Mouse (Mus musculus): ENCODE results near the gene Ifrd2.
"Not testable (repeated sequence)": the region's sequence is repeated elsewhere in the genome, so short reads cannot be mapped to it uniquely, and the experiment has no call there.

Gene Ifrd2

GRCm38 (mm10) chr9:107552690-107553393 is 34.6 kb upstream of the Ifrd2 start:
- no peak for DNase-seq

GRCm38 (mm10) chr9:107553541-107554318 is 33.7 kb upstream of the Ifrd2 start:
- DNase-seq = peak; percentile 72

GRCm38 (mm10) chr9:107554319-107554825 is 33.1 kb upstream of the Ifrd2 start:
- DNase-seq = peak; percentile 97

- no peak for DNase-seq
Observed at GRCm38 (mm10) chr9:107555031-107555457, 32.4 kb upstream of the Ifrd2 start.

- no peak for DNase-seq
Observed at GRCm38 (mm10) chr9:107555701-107556100, 31.7 kb upstream of the Ifrd2 start.

- no peak for DNase-seq
Observed at GRCm38 (mm10) chr9:107556346-107556745, 31.1 kb upstream of the Ifrd2 start.

GRCm38 (mm10) chr9:107563029-107563581 is 24.3 kb upstream of the Ifrd2 start, which contains the start of gene Tusc2:
Gene Tusc2, plus strand, starts transcription at chr9:107563255.
- peak; percentile 94 for DNase-seq

- DNase-seq = not testable (repeated sequence)
Observed at GRCm38 (mm10) chr9:107565556-107565955, 21.9 kb upstream of the Ifrd2 start.

- DNase-seq = peak; percentile 81
Observed at GRCm38 (mm10) chr9:107566041-107566709, 21.3 kb upstream of the Ifrd2 start.

- DNase-seq = no peak
Observed at GRCm38 (mm10) chr9:107566855-107567254, 20.6 kb upstream of the Ifrd2 start.

GRCm38 (mm10) chr9:107567702-107568319 is 19.6 kb upstream of the Ifrd2 start, which contains the start of gene Hyal2:
Gene Hyal2, plus strand, starts transcription at chr9:107567945.
- no peak for DNase-seq

GRCm38 (mm10) chr9:107568331-107569261 is 18.8 kb upstream of the Ifrd2 start:
- DNase-seq = peak; percentile 84

- DNase-seq = no peak
Observed at GRCm38 (mm10) chr9:107569270-107569669, 18.2 kb upstream of the Ifrd2 start.

GRCm38 (mm10) chr9:107570016-107570415 is 17.4 kb upstream of the Ifrd2 start:
- DNase-seq = peak; percentile 23

GRCm38 (mm10) chr9:107570845-107571244 is 16.6 kb upstream of the Ifrd2 start:
- no peak for DNase-seq

- no peak for DNase-seq
Observed at GRCm38 (mm10) chr9:107571534-107572326, 15.7 kb upstream of the Ifrd2 start.

GRCm38 (mm10) chr9:107572327-107572662 is 15.1 kb upstream of the Ifrd2 start:
- no peak for DNase-seq

- DNase-seq = not testable (repeated sequence)
Observed at GRCm38 (mm10) chr9:107573774-107574173, 13.7 kb upstream of the Ifrd2 start.

- DNase-seq = no peak
Observed at GRCm38 (mm10) chr9:107575579-107576356, 11.7 kb upstream of the Ifrd2 start.

Measured in thymus, postnatal 14 days (tissue).